Mouse (Mus musculus) forebrain, embryonic 11.5 days (tissue): Measurements from ENCODE around the gene Rnf214. TPM values are rescaled to one million over a fixed set of nuclear protein-coding genes. Genes with fewer than 3 reads are reported as not detected.
"Not testable (repeated sequence)": the region's sequence is repeated elsewhere in the genome, so short reads cannot be mapped to it uniquely, and the experiment has no call there.

Experiments
- ATAC-seq: fragments of 200-750 bp; cut with Nextera tagmentation; replicated peaks from 2 replicates; pipeline ENCODE4 v1.8.0; 2017; ENCODE audit warnings: moderate TSS enrichment; ENCODE audit not compliant: low FRiP score
- DNase-seq: peaks from one replicate; pipeline ENCODE4 v3.0.0-alpha.2; 2017; ENCODE audit warnings: low spot score
- H3K27ac ChIP-seq: fragments of 300-500 bp; sonication (generic); 2 replicates; pipeline ENCODE4 v1.5.1; 2014; ENCODE audit warnings: low read depth, low read length
- H3K27me3 ChIP-seq: fragments of 300-500 bp; sonication (generic); 2 replicates; pipeline ENCODE4 v1.6.1; 2014; ENCODE audit warnings: mild to moderate bottlenecking, low read length, mixed read lengths; ENCODE audit not compliant: control insufficient read depth, insufficient read depth
- H3K36me3 ChIP-seq: fragments of 300-500 bp; sonication (generic); 2 replicates; pipeline ENCODE4 v1.6.1; 2014; ENCODE audit warnings: mild to moderate bottlenecking, low read length, moderate library complexity, mixed read lengths; ENCODE audit not compliant: control insufficient read depth, insufficient read depth
- H3K4me1 ChIP-seq: fragments of 300-500 bp; sonication (generic); replicated peaks from 2 replicates; pipeline ENCODE4 v1.6.1; 2014; ENCODE audit warnings: low read length, mixed read lengths; ENCODE audit not compliant: control insufficient read depth, insufficient read depth
- H3K4me2 ChIP-seq: fragments of 300-500 bp; sonication (generic); 2 replicates; pipeline ENCODE4 v1.6.1; 2014; ENCODE audit warnings: low read depth, mild to moderate bottlenecking, low read length, moderate library complexity, mixed read lengths; ENCODE audit not compliant: severe bottlenecking
- H3K4me3 ChIP-seq: fragments of 300-500 bp; sonication (generic); 2 replicates; pipeline ENCODE4 v1.5.1; 2014; ENCODE audit warnings: low read depth, low read length
- H3K9ac ChIP-seq: fragments of 300-500 bp; sonication (generic); 2 replicates; pipeline ENCODE4 v1.6.1; 2014; ENCODE audit warnings: low read length
- H3K9me3 ChIP-seq: fragments of 300-500 bp; sonication (generic); 2 replicates; pipeline ENCODE4 v1.6.1; 2016; ENCODE audit warnings: low read length, mixed read lengths; ENCODE audit not compliant: control insufficient read depth
- WGBS: fragments of 180-500 bp; shearing (Covaris S2); extraction: QIAGEN DNeasy Blood & Tissue Kit; methylation state at CpG from one replicate; pipeline ENCODE4 v1.1.7; 2014; 5-methylcytosine and 5-hydroxymethylcytosine counted together
- polyA plus RNA-seq: library from polyadenylated mRNA; unstranded; fragments of >200 nt; fragmentation: Nextera tagmentation; extraction: Ambion mirVana; gene quantifications from 2 replicates; pipeline ENCODE4 v1.2.1, GENCODE M21; 2014

Rnf214 gene
- polyA plus RNA-seq, 1 experiment from 2014 or later, result 90.6 TPM

DNA sequence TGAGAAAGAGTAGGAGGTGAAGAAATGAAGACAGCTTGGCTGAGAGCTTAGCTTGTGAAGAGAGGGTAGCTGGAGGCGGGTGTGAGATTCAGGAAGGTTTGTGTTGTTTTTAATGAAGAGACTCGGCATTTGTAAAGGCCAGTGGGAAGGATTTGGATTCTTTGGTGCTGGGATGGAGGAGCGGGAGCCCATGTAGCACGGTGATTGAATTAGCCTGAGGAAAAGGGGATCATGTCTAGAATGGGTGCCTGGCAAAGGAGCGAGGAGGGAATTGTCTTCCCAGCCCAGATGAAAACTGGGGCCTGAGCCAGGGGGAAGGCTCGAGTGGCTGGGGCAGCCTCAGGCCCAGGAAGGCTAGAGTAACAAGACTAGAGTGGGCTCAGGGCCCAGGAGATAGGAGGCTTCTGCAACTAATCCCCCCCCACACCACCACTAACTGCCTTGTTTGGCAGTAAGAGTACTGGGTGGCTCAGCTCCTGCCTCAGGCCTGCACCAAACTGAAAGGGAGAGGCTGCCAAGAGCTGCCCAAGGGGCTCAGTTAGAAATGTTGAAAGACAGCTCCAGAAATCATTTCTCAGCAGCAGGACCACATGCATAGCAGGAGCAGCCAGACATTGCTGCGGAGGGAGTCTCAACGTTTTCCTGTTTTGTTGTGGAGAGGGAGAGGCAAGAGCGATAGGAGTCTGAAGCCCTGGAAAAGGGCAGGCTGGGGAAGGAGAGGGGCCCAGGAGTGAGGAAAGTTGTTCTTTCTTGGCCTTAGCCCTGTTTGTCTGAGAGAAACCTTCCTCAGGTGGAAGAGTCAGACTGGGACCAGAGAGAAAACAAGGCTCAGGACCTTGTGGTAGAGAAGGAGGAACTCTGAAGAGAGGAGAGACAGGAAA lies 56.9 kb downstream of the Rnf214 start:
- Histone ChIP-seq H3K9ac (no peak overlapping the region; the same call in 1 of the 2 replicates), H3K4me2 (no peak overlapping the region), H3K4me3 (no peak overlapping the region), H3K36me3 (no peaks in the 10 kb centered on the region; the same call in 1 of the 2 replicates), H3K27me3 (no peaks in the 10 kb centered on the region), H3K27ac (no peak overlapping the region), H3K4me1 (no peaks in the 10 kb centered on the region), H3K9me3 (no peaks in the 10 kb centered on the region)
- DNase-seq (no peak), ATAC-seq (no peak)
- 78% methylated on average over 9 of the region's 9 CpGs for WGBS

DNA sequence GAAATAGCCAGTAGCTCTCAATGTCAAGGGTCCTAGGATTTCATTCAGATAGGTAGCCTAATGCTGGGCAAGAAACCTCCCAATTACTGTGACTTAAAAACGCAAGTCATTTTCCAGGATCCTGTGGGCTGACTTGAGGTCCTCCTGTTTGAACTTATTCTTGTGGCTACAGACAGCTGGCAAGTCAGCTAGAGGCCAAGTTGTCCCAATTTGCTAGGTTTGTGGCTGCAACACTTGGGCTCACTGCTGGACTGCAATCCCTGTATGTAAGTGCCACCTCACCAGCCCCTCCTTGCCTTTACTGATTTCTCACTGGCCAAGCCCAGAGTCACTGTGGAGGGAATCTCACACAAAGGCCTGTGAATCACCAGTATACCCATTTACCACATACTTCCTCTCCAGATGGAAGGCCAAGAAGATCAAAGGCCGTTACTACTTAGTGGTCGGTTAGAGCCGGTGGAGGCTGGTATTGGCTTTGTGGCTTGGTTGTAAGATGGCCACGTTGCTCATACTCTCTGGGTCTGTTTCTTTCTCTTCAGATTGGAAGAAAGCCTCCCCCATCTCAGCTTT lies 59.7 kb downstream of the Rnf214 start:
- ATAC-seq (no peak), DNase-seq (no peak)
- Histone ChIP-seq H3K9ac (no peak overlapping the region), H3K4me2 (no peak overlapping the region), H3K9me3 (no peaks in the 10 kb centered on the region), H3K36me3 (no peaks in the 10 kb centered on the region), H3K4me1 (no peaks in the 10 kb centered on the region), H3K4me3 (no peak overlapping the region), H3K27ac (no peak overlapping the region), H3K27me3 (no peaks in the 10 kb centered on the region)
- 86% methylated on average over 5 of the region's 5 CpGs for WGBS

DNA sequence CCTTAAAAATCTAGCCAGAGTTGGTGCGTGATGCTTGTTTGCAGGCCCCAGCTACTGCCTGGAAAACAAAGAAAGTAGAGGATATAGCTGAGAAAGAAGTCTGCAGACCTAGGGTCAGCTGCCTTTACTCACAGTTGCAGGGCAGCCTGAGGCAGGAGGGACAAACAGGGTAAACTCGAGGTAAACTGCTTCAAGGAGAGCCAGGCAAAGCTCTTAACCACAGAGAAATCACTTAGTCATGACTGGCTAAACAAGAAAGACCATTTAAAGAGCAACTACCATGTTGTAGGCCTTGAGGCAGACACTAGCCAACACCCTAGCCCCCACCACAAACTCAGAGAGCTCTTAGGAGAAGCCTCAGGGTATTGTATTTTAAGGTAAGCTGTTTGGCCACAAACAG lies 60.5 kb downstream of the Rnf214 start:
- DNase-seq, H3K9me3 ChIP-seq, ATAC-seq: not testable (repeated sequence)

DNA sequence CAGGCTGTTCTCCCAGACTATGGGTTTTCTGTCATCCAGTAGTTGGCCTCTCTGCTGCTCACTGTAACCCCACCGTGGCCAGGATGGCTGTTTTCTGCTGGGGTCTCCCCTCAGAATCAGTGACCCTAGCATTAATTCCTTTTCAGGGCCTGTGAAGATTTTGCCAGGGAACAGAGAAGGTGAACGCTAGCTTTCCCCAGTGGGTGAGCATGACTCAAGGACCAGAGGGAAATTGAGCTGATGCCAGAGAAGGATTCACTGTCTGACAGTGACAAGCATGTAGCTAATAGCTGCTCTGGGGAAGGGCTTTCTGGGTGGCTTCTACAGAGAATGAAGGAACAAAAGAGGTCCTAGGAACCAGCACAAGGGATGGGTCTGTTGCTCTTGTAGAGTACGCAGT lies 61.2 kb downstream of the Rnf214 start:
- H3K4me2 ChIP-seq, result no peak overlapping the region
- 77% methylated on average over 3 of the region's 3 CpGs for WGBS
- ATAC-seq, result no peak
- no peak overlapping the region for H3K9ac ChIP-seq
- H3K36me3 ChIP-seq, result no peaks in the 10 kb centered on the region
- no peaks in the 10 kb centered on the region for H3K4me1 ChIP-seq
- H3K9me3 ChIP-seq, result no peaks in the 10 kb centered on the region
- H3K27me3 ChIP-seq, result no peaks in the 10 kb centered on the region
- no peak for DNase-seq
- no peak overlapping the region for H3K27ac ChIP-seq
- no peak overlapping the region for H3K4me3 ChIP-seq

More for the DNA sequence above, 60.5 kb downstream of the Rnf214 start:
- H3K27me3 ChIP-seq, H3K9ac ChIP-seq, H3K36me3 ChIP-seq, H3K4me3 ChIP-seq, H3K27ac ChIP-seq, H3K4me2 ChIP-seq, H3K4me1 ChIP-seq: not testable (repeated sequence)
- 82% methylated on average over 2 of the region's 2 CpGs for WGBS

DNA sequence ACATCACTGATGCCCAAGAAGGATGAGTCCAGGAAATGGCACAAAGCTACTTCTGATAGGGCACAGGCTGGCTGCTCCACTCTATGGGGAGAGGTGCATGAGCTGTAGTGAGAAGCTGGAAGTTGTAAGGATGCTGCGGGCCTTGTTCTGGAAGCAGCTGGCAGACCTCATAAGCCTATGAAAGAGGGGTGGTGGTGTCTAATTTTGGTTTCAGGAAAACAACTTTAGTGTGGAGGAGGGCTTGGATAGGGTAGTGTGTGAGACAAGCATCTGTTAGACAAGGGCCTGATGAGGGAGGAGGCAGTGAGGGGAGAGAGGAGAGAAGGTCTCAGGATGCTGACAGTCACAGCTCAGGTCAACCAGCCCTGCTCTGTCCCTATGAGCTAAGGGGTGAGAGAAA lies 62.9 kb downstream of the Rnf214 start:
- ATAC-seq (no peak), DNase-seq (no peak)
- WGBS, result 95% methylated on average over 1 of the region's 1 CpGs
- no peaks in the 10 kb centered on the region for H3K36me3 ChIP-seq
- H3K9me3 ChIP-seq, result no peaks in the 10 kb centered on the region
- H3K4me3 ChIP-seq, result no peak overlapping the region
- H3K4me1 ChIP-seq, result peaks cover 9% of the 10 kb centered on the region; the same call in 1 of the 2 replicates
- no peak overlapping the region for H3K9ac ChIP-seq
- H3K27me3 ChIP-seq, result no peaks in the 10 kb centered on the region
- H3K27ac ChIP-seq, result no peak overlapping the region
- H3K4me2 ChIP-seq, result no peak overlapping the region

DNA sequence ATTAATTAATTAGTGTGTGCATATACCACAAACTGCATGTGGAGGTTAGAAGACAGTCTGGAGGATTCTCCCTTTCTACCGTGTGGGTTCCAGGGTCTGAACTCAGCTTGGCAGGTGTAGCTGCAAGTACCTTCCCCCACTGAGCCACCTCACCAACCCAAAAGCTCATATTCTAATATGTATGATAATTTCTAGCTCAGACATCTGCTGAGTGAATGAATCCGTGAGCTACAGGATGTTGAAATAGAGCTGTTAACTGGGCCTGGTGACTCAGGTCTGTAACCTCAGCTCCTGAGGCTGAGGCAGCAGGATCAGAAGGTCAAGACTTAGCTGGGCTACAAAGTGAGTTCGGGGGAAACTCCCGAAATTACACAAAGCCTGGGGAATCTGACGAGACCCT lies 63.7 kb downstream of the Rnf214 start:
- Histone ChIP-seq H3K27me3 (no peaks in the 10 kb centered on the region), H3K4me1 (peaks cover 9% of the 10 kb centered on the region; the same call in 1 of the 2 replicates), H3K9me3 (no peaks in the 10 kb centered on the region), H3K4me3 (no peak overlapping the region), H3K36me3 (no peaks in the 10 kb centered on the region), H3K4me2 (no peak overlapping the region), H3K27ac (no peak overlapping the region), H3K9ac (no peak overlapping the region)
- 79% methylated on average over 5 of the region's 5 CpGs for WGBS
- no peak for DNase-seq
- ATAC-seq, result no peak

DNA sequence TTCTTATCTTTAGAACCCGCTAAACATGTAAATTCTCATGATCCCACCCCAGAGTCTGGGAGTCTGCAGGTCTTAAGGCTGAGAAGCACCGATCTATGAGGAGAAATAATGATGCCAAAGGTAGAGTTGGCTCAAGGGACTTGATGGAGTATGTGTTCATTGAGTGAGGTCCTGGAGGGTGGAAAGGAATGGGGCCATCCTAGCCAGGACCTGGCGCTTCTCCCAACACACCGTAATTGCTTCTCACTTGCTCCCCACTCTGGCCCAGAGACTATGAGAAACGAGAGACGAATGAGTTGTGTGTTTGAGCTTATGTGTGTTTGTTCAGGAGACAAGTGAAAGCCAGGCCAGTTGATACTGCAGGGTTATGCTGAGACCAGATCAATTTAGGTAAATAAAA lies 65.3 kb downstream of the Rnf214 start:
- peaks cover 9% of the 10 kb centered on the region; the same call in 1 of the 2 replicates for H3K4me1 ChIP-seq
- H3K4me3 ChIP-seq, result no peak overlapping the region
- ATAC-seq (no peak), DNase-seq (no peak)
- WGBS, result 87% methylated on average over 6 of the region's 6 CpGs
- H3K9ac ChIP-seq, result no peak overlapping the region
- H3K9me3 ChIP-seq, result no peaks in the 10 kb centered on the region
- H3K27ac ChIP-seq, result no peak overlapping the region
- no peak overlapping the region for H3K4me2 ChIP-seq
- no peaks in the 10 kb centered on the region for H3K36me3 ChIP-seq
- H3K27me3 ChIP-seq, result no peaks in the 10 kb centered on the region

DNA sequence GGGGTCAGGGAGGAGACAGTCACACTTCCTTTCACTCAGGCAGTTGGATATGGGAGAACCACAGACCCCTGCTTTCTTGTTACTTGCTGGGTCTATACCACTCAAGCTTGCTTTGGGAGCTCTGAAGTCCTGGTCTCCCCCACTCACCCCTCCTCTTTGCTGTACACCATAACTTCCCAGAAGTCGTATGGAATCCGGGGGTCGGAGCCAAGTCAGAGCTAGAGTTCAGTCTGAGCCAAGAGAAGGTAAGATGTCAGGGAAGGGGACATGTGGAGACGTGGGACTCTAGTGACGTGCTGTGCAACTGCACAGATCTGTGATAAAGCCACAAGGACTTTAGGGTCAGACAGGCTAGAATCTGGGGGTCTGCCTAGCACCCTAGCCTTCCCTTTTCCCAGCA lies 66.4 kb downstream of the Rnf214 start:
- ATAC-seq (no peak), DNase-seq (no peak)
- no peaks in the 10 kb centered on the region for H3K36me3 ChIP-seq
- no peak overlapping the region for H3K27ac ChIP-seq
- H3K4me1 ChIP-seq, result peaks cover 9% of the 10 kb centered on the region; the same call in 1 of the 2 replicates
- H3K9me3 ChIP-seq, result no peaks in the 10 kb centered on the region
- H3K9ac ChIP-seq, result no peak overlapping the region
- H3K4me2 ChIP-seq, result no peak overlapping the region; the same call in 1 of the 2 replicates
- H3K4me3 ChIP-seq, result no peak overlapping the region
- no peaks in the 10 kb centered on the region for H3K27me3 ChIP-seq
- 75% methylated on average over 5 of the region's 5 CpGs for WGBS
